Mouse (Mus musculus): Measurements from ENCODE around the gene Rnf10.

DNA sequence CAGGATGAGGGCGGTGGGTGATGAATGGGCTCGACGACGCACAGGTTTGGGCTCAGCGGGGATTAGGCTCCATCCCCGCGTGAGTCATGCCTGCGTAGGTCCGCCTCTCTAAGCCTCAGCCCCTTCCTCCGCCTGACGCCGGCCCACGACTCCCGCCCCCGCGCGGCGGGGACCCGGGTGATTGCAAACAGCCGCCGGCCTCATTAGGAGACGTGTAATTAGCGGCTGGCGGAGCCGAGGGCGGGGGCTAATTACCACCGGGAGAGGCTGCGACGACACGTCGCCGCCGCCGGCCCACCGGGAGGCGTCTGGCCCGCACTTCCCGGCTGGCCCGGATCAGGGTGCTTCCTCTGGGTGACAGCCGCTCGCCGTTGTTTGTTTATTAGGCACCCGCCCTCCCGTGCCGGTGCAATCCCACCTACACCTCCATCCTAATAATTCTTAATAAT is 37.4 kb downstream of the Rnf10 start:
- no peak for TF ChIP-seq POLR2A (IDR thresholded peaks at IDR 0.05; ENCODE audit: control insufficient read depth, low read depth, low read length)
- no peak for TF ChIP-seq CTCF (IDR thresholded peaks at IDR 0.05; ENCODE audit: control insufficient read depth, insufficient read depth, insufficient replicate concordance, low read depth, low read length)
